Mouse (Mus musculus) spleen, postnatal 14 days (tissue): ENCODE measurements around the gene Ap4m1.
"Not testable (repeated sequence)": the region's sequence is repeated elsewhere in the genome, so short reads cannot be mapped to it uniquely, and the experiment has no call there.

Experiments used
- DNase-seq, 2 experiments: peaks; one replicate each; pipeline ENCODE4 v3.0.0; 2021 to 2022; ENCODE audit warnings: low spot score in 2 of 2

The Ap4m1 gene

DNA sequence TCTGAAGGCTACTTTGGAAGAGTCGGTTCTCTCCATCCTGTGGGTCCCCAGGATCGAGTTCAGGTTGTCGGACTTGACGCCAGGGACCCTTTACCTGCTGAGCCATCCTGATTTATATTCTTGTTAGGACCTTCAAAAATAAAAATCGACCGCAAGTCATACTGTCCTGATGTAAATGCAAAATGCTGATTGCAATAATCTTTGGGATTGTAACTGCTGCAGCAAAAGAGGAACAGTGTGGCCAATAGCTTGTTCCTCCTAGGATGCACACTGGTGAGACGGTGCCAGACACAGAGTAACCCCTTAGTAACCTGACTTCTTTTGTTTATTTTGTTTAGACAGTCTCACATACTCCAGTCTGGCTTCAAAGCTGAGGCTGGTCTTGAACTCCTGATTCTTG is 23.7 kb downstream of the Ap4m1 start:
- DNase-seq, result no peak

GRCm38 (mm10) chr5:138199576-138199975 is 27.8 kb downstream of the Ap4m1 start:
- no peak for DNase-seq

- no peak for DNase-seq
Observed at GRCm38 (mm10) chr5:138202086-138202485, 30.3 kb downstream of the Ap4m1 start.

DNA sequence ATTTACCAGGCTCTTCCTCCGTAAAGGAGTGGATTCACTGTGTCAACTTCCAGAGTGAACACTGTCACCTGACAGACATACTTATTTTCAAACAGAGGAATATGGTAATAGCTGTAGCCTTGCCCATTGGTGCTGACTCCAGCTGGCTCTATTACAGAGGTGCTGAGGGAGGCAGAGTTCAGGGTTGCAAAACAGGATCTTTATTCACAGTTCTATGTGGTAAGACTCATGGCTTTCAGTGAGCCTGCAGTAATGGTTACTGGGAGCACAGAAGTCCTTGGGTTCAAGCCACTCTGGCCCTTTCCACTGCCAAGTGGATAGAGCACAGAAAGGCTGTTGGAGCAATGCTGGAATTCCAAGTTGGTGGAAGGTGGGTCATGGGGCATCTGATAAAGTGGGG is 35.5 kb downstream of the Ap4m1 start:
- DNase-seq, result no peak

GRCm38 (mm10) chr5:138207873-138208272 is 36.1 kb downstream of the Ap4m1 start:
- no peak for DNase-seq

DNA sequence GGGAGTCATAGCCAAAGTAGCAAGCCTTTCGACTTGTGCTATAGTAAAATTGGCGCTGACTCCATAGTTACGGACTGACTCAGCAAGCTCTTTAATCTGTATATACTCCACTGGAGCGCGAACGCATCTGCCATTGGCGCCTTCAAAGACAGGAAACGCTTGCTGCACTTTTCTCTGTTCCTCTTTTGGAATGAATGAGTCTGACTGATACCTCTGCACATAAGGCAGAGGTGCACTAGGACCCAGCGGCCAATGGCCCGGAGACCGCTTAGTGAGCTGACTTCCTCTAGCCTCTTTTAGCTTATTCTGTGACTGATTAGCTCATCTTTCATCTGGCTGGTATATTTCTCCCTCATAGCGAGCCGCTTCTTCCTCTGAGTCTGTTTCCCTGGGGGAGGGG is 44.8 kb downstream of the Ap4m1 start:
- DNase-seq, result not testable (repeated sequence)

DNA sequence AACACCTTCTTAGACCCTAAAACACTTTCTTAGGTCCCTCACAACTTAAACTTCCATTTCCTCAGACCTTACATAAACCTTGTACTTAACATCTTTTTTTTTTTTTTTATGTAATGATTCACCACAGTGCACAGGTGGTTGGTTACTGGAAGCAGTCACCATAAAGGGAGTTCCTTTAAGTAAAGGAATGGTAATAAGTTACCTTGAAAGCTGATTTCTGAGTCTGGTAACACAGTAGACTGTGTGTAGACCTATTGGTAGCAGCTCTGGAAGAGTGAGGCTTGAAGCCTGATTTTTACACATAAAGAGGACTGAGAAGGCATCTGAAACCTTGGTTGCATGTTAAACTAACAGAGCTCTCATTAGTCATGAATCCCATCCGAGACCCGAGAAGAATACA is 48.1 kb downstream of the Ap4m1 start:
- no peak for DNase-seq

DNA sequence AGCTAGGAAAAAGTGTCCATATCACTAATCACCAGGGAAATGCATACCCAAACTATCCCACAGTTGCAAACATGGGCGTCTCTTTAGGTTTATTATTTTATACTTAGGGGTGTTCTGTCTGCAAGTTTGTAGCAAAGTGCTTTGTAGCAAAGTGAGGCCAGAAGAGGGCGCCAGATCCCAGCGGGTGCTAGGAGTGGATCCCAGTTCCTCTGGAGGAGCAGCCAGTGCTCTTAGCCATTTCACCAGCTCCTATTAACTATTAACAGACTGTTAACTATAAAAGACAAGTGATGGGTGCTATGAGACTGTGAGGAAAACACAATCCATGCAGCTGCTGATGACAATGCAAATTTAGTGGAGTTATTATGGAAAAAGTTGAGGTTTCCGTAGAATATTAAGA is 50.3 kb downstream of the Ap4m1 start:
- peak; percentile 73 to 86 for DNase-seq

GRCm38 (mm10) chr5:138223287-138223686 is 51.5 kb downstream of the Ap4m1 start:
- DNase-seq, result no peak

DNA sequence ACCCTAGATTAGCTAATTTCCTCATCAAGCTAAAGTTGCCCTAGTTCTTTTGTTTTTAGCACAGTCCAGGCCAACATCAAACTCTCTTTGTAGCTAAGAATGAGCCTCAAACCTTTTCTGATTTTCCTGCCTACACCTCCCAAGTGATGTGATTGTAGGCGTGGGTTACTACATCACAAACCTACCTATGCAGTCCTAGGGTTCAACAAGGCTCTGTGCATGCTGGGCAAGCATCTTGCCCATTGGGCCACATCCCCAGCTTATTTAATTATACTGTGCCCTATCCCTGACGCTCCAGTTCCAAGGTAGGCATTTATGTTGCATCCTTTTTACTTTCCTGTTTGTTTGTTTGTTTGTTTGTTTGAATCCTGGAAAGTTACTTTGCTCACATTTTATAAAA is 53.9 kb downstream of the Ap4m1 start, which contains the start of gene Nxpe5:
Gene Nxpe5, plus strand, starts transcription at position 199 of the 400 bp plus-strand sequence.
- no peak for DNase-seq

GRCm38 (mm10) chr5:138226491-138226890 is 54.7 kb downstream of the Ap4m1 start:
- no peak for DNase-seq

GRCm38 (mm10) chr5:138227367-138227766 is 55.6 kb downstream of the Ap4m1 start:
- no peak for DNase-seq

- peak in 1 of 2 experiments; percentile 52 for DNase-seq
Observed at GRCm38 (mm10) chr5:138228026-138228425, 56.2 kb downstream of the Ap4m1 start.

DNA sequence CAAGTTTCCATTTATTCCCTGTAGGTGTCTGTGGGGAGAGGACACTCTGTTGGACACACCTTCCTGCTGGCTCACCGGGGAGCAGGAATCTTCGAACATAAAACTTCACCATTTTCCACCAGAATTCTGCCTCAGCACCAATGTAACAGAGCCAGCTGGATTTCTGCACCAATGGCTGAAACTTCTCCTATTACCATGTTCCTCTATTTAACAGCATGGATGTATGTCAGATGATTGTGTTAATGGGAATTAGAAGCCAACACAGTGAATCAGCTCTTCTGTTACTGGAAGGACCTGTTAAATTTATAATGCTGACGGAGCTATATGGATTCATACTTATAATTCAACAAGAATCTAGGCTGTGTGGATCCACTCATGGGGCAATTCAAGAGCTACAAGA is 57.7 kb downstream of the Ap4m1 start:
- DNase-seq, result no peak
